Mouse (Mus musculus): ENCODE results near the gene Blnk.
A peak's percentile ranks its signal among the peaks of the same experiment; 100 is the strongest.

The Blnk gene

DNA sequence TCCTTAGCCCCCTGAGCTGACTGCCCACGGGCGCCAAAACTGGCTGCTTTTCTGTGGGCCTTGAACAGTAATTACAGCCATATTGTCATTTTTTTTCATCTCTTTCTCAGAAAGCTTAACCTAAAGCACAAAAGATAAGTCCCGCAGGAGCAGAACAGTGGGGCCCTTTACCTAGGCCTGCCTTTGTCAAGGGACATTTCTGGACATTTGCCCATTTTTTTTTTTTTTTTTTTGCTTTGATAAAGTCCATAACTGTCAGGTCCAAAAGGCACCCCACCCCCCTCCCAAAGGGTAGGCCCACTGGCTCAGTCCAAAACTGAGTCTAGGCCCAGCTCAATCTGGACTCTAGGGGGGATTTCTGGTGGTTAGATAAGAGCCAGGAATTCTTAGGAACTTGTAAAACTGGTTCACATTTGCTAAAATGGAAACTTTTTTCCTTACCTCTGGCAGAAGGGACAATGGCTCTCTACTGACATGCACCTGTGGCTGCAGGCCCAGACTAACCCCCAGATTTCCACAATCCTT is 29.9 kb downstream of the Blnk start:
- DNase-seq (ENCODE audit: low spot score) = no peak

DNA sequence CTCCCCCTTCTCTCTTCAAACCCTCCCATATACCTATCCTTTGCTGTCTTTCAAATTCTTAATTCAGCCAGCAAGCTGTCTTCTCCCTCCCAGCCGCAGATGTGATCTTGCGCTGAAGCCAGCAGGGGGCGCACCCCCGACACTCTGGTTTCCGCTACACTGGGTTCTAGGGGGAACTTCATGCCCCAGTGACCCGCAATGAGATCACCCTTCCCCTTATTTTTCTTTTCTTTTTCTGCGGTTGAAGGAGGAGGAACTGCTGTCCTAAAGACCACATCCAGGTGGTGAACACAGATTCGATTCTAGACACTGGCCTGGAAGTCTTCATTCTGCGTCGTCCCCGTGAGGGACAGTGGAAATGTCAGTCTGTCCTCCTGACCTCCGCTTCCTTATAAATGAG is 31.3 kb downstream of the Blnk start:
- DNase-seq (ENCODE audit: low spot score) = peak; percentile 44

DNA sequence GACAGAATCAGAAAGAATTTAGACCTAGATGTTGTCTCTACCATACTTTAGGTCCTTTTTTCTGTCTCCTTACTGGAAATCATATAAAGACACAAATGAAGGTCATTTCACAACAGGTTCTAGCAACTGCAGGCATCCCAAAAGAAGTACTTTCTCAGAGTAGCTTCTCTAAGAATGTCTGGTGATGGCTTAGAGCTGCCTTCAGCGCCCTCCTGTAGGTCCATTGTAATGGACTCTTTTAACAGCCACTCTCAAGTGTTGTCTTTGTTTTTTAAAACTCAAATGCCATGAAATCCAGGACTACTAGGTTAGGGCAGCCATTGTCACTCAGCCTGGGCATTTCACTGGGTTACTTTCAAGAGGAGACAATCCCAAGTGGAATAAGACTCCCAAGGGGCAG is 35.4 kb downstream of the Blnk start:
- DNase-seq (ENCODE audit: low spot score) = no peak

DNA sequence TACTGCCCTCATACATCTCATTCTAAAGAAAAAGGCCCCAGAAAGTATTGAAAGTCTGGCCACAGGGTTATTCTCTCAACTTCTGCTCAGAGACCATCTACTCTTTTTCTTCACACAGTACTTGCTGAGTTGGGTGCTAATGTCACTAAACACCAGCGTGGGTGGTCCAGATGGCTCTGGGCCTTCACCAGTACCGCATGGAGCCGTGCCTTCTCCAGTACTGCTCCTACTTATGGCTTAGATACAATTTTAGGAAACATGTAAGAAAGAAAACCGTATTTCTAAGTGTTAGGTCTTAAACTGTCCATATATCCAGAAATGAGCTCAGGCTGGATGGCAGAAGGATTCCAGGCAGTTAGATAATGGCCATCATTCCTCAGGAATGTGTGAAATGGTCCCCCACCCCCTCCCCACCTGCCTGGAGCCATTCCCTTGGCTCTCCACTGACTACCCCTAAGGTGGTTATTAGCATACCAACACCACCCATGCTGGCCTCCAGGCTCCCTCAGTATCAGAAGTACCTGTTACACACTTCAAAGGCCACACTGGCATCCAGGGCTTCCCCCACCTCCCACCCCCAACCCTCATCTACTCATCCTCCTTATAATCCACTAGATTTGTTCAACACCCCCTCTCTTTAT is 47.3 kb downstream of the Blnk start:
- DNase-seq (ENCODE audit: low spot score) = no peak

DNA sequence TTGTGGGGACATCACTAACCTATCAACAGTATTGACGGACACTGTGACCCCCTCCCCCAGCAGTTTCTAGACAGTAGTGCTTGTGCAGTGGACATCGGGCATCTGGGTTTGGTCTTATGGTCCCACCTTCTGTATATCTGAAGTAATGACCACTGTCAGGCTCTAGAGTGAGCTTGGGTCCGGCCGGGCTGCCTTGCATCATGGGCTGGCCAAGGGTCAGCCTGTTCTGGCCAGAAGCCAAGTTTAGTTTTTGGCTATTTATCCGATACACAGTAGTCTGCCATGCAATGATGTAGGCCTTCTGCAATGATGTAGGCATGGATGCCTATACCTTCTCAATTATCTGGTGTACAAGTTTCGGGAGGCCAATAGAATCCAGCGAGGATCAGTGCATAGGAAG is 50.8 kb downstream of the Blnk start:
- no peak for DNase-seq (ENCODE audit: low spot score)

DNA sequence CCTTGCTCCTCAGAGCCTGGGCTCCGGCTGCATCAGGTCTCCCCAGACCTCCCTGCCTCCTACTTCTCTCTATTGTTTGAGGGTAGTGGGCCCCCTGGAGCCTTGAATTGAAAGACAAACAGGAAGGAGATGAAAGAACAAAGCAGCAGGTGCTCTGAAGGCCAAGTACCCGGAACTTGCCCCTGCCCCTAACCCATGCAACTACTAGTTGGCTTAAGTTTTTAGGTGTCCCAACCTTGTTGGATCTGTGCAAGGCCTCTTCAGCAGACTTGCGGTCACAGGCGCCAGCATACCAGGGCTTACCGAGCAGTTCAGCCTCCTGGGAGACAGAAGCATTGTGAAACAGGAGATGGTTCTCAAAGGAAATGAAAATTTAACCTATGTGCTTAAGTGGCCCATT is 58.3 kb downstream of the Blnk start:
- DNase-seq (ENCODE audit: low spot score) = no peak

DNA sequence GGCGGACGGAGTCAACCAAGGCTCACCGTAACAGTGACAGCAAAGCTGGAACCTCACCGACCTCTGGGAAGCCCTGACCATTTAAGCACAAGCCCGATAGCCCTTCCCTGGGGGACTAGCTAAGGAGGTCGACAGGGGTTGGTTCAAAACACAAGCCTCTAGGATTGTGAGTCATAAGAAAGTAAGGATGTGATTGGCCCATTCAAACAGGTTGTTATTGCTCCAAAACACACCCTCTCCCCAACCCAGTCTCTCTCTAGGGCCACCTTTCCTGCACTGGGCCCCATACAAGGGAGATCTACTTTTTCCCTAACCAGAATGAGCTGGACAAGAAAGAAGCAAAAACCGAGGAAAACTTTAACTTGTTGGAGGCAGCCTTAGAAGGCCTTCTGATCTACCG is 59.0 kb downstream of the Blnk start:
- no peak for DNase-seq (ENCODE audit: low spot score)

DNA sequence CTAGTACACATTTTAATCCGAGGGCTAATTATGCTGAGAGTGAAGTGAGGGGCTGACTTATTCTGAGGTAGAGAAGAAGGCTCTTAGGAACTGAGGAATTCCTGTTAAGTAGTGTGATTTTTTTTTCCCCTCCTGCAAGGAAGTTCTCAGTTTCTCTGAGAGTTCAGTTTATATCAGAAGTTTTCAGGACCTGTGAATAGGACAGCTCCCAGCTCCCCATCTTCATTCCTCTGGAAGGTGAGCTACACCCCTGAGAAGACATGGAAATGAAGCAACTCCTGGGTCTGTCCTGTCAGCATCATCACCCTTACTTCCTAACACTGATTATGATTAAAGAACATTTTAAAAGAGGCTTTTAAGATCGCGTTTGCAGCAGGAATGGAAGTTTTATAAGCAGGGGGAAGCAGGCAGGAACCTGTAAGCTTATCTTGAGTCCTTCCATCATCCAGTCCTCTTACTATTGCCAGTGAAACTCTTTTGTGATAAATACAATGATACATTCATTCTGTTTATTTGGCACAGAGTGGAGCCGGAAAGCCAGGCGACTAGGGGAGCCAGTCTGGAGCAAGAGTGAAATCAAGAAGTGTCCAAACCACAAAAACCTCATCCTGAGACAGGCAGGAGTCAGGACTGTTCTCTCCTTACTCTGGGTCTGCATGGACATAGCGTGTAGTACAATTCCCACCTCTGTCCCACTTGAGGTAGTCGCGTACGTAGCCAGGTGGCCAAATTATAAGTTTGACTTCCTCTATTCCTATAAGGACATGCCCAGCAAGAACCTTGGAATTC is 62.6 kb downstream of the Blnk start:
- no peak for DNase-seq (ENCODE audit: low spot score)

DNA sequence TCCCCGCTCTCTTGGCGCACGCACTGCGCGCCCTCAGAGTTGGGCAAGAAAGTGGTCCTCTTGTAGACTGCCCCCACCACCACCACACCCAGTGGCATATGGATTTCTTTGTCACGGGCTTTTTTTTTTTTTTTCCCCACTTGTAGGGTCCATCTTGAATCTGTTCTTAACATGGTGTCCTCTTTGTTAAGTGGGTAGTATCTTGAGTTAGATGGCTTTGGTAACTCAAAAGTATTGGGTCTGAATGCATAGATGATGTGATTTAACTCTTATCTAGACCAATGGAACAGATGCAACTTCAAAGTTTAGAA is 99.0 kb downstream of the Blnk start:
- DNase-seq (ENCODE audit: low spot score) = no peak

DNA sequence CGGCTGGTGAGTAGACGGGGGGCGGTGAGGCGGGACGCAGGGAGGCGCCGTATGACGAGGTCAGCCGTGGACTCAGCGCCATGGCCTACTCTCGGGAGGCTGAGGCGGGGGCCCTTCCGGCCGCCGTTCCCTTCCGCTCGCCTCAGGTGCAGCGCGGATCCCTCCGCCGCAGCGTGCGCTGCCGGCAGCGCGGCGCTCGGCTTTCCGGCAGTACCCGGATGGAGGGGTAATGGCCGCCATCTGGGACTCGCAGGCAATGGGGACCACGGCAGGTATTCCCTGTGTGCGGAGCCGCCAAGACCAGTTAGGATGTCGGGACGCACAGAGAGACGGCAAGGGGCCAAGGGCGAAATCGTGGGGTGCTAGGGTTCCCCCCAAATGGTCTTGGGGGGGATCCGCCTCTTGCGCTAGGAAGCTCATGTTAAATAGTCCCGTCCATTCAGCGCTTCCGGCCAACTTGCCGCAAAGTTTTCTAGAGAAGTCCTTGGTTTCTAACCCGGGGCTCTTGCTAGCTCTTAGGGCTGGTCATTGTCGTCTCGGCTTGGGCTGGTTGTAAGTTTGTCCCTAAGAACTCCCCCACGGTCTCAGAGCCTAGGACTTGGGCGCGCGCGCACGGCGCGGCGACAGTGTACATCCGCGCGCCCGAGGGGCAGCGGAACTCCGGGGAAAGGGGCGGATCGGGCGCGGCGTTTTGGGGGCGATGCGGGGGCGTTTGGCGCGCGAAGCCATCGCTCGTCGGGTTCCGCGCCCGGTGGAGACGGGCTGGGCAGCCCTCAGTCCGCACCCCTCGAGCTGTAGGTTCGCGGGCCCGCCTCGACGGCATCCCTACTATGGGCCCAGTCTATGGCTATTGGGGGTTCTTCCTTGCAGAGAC is 99.6 kb downstream of the Blnk start, which contains the start of gene Zfp518a:
Gene Zfp518a (plus strand): TSS at position 187 of the 874 bp plus-strand sequence.
- peak; percentile 88 for DNase-seq (ENCODE audit: low spot score)

DNA sequence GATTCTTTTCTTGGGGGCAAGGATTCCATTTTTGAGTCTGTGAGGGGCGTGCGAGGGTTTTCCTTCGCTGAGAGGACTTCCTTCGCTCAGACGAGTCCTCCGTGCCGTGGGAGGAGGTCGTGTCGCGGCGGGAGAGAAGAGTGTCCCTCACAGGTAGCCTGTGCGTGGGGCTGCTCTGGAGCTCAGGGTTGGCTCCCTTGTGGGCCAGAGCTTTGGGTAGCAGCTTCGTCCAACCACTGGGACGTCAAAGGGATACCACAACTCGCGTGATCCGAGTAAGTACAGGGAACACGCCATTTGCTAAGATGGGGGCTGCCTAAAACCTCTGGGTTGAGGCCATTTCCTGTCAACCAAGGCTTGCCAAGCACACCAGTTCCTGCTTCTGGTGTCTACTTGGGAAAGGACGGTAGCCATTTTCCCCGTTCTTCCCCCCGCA is 100.2 kb downstream of the Blnk start:
- no peak for DNase-seq (ENCODE audit: low spot score)

DNA sequence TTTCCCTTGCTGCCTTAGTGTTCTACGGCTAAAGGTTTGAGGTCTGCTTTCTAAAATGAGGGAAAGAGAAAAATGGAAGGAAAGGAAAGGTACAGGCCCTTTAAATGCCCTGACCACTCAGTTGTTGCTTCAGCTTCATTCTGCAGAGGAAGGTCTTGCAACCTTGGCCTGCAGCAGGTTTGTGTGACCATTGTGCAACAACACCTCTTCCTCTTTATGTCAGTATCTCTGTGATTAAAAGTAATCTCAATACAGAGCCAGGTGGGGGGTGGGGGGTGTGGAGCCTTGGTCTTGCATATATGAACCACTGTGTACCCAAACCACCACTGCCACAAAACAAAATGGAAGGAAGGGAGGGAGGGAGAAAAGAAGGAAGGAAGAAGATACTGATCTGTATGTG is 105.4 kb downstream of the Blnk start:
- no peak for DNase-seq (ENCODE audit: low spot score)

DNA sequence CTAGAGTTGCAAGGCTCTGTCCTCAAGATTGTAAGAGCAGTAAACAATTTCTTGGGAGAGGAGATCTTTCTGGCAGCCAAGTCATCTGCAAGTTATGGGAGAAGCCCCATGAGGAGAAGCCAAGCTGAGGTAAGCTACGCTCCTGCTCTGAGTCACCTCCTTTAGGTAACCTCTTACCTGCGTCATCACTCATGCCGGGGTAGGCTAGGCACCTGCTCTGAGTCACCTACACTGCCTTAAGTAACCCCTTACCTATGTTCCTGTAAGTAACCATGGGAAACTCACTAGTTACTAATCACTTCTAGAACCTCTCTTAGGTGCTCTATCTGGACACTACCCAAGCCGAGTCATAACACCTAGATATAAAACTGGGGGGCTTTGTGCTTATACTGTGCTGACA is 112.6 kb downstream of the Blnk start:
- no peak for DNase-seq (ENCODE audit: low spot score)

Measured in layer of hippocampus, adult 11-12 months (tissue).